ENCODE assay signal across 25 mouse cellular contexts in the genomic region with DNA sequence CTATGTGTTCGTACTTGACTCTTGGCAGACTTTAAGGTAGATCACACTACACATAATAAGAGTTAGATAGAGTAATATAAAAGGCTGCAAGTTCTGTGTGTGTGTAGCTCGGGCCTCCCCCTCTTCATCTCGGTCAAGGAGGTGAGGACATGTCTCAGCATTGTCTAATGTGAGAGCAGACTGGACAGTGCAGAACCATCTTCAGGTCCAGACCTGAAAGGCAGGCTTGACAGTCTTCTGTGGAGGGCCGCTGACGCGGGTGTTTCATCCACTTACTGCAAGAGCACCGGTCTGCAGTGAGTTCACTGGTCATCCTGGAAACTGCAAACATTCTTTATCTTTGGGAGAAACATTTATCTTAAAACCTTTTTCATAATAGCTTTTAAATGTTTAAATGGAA. TPM values are rescaled to one million over a fixed set of nuclear protein-coding genes. Genes with fewer than 3 reads are reported as not detected.
DNase-seq lines count a peak whose midpoint lies in the region; ATAC-seq and TF ChIP-seq lines count a peak whose summit lies in the region.
"Had no signal": no experiment of that assay in that cellular context is flagged by ENCODE, and none has a peak within 500 bp of the region (broad histone marks: within the 10 kb centered on the region; RNA-seq: fewer than 3 reads in every experiment).

No protein-coding gene starts in this region.

- H3K9me3 ChIP-seq in kidney, embryonic 14.5 days (ENCODE audit: control insufficient read depth, low read length), result no peaks in the 10 kb centered on the region
- H3K9me3 ChIP-seq in kidney, postnatal 0 days (replicated peaks; ENCODE audit: low read length), result no peaks in the 10 kb centered on the region
- H3K9me3 ChIP-seq in G1E (replicated peaks), result peaks cover 6% of the 10 kb centered on the region
- H3K9me3 ChIP-seq: embryonic facial prominence, embryonic 12.5 days; embryonic facial prominence, embryonic 15.5 days; heart, embryonic 12.5 days; heart, embryonic 15.5 days had no signal

- H3K9ac ChIP-seq in kidney, embryonic 14.5 days (ENCODE audit: low read depth, low read length), result no peak overlapping the region
- no peak overlapping the region for H3K9ac ChIP-seq in kidney, postnatal 0 days (ENCODE audit: low read depth, low read length)
- H3K9ac ChIP-seq: embryonic facial prominence, embryonic 12.5 days; embryonic facial prominence, embryonic 15.5 days; forebrain, postnatal 0 days; heart, embryonic 12.5 days; heart, embryonic 15.5 days; hindbrain, embryonic 14.5 days had no signal

- H3K27me3 ChIP-seq in kidney, embryonic 14.5 days (ENCODE audit: control insufficient read depth, insufficient read depth, low read length), result no peaks in the 10 kb centered on the region
- no peaks in the 10 kb centered on the region for H3K27me3 ChIP-seq in kidney, postnatal 0 days (ENCODE audit: insufficient read depth, low read length)
- no peaks in the 10 kb centered on the region for H3K27me3 ChIP-seq in G1E (ENCODE audit: insufficient read depth, low read length)
- H3K27me3 ChIP-seq: embryonic facial prominence, embryonic 12.5 days; embryonic facial prominence, embryonic 15.5 days; heart, embryonic 12.5 days; heart, embryonic 15.5 days; Patski had no signal

- H3K4me1 ChIP-seq in kidney, embryonic 14.5 days (ENCODE audit: control insufficient read depth, insufficient read depth, low read length), result no peaks in the 10 kb centered on the region
- no peaks in the 10 kb centered on the region for H3K4me1 ChIP-seq in kidney, postnatal 0 days (replicated peaks; ENCODE audit: insufficient read depth, low read length)
- H3K4me1 ChIP-seq in G1E (ENCODE audit: insufficient read depth, low read depth, low read length), result no peaks in the 10 kb centered on the region
- H3K4me1 ChIP-seq: embryonic facial prominence, embryonic 12.5 days; embryonic facial prominence, embryonic 15.5 days; heart, embryonic 12.5 days; heart, embryonic 15.5 days had no signal

- no peak for TF ChIP-seq CTCF in kidney, postnatal 0 days (IDR thresholded peaks at IDR 0.05; ENCODE audit: low read depth)
- no peak for TF ChIP-seq CTCF in G1E (IDR thresholded peaks at IDR 0.05; ENCODE audit: low read depth, low read length)

- 92% methylated on average over 7 of the region's 7 CpGs for WGBS in kidney, embryonic 14.5 days
- WGBS in kidney, postnatal 0 days, result 93% methylated on average over 7 of the region's 7 CpGs

- H3K4me3 ChIP-seq in kidney, embryonic 14.5 days (ENCODE audit: low read length), result no peak overlapping the region
- no peak overlapping the region for H3K4me3 ChIP-seq in kidney, postnatal 0 days (replicated peaks; ENCODE audit: low read depth, low read length)
- no peak overlapping the region for H3K4me3 ChIP-seq in G1E (ENCODE audit: low read depth, low read length)
- H3K4me3 ChIP-seq: embryonic facial prominence, embryonic 12.5 days; embryonic facial prominence, embryonic 15.5 days; gastrocnemius, adult 2 months; heart, embryonic 12.5 days; heart, embryonic 15.5 days had no signal

- DNase-seq in heart, adult 11 months, result peak; percentile 53
- no peak for DNase-seq in heart, postnatal 36 days
- peak; percentile 22 for DNase-seq in kidney, adult 18-20 months
- DNase-seq in kidney, postnatal 0 days (ENCODE audit: low spot score), result no peak
- no peak for DNase-seq in kidney, postnatal 25 days
- no peak for DNase-seq in G1E (ENCODE audit: low spot score)
- DNase-seq: adrenal gland, postnatal 14 days; cerebellum, adult 11 months; cerebellum, adult 2 months; cerebellum, adult 9-11 months; cerebellum, postnatal 25 days; forebrain, postnatal 0 days; gastrocnemius, adult 2 months; gastrocnemius, postnatal 14 days; heart, adult 18-20 months; heart, postnatal 10 days; heart, postnatal 4 days had no signal

- intact Hi-C loops in heart, postnatal 36 days (cut with DNase I), result no loop called here

- peaks cover 18% of the 10 kb centered on the region for H3K36me3 ChIP-seq in kidney, embryonic 14.5 days (ENCODE audit: control insufficient read depth, insufficient read depth, low read length)
- 0 out of 2 replicates have a peak, but pooled peaks cover 9% of the 10 kb centered on the region for H3K36me3 ChIP-seq in kidney, postnatal 0 days (ENCODE audit: insufficient read depth, low read length)
- peaks cover 72% of the 10 kb centered on the region for H3K36me3 ChIP-seq in G1E (replicated peaks)

- no peak for ATAC-seq in kidney, embryonic 14.5 days (ENCODE audit: low FRiP score, low TSS enrichment)
- ATAC-seq in kidney, postnatal 0 days (replicated peaks; ENCODE audit: low FRiP score, low read depth), result no peak
- 0 out of 2 replicates have a peak, but pooled peaks have one; percentile 8 for ATAC-seq in G1E (ENCODE audit: extremely low read depth, insufficient number of reproducible peaks, low FRiP score, poor library complexity, severe bottlenecking)
- ATAC-seq: forebrain, embryonic 14.5 days; forebrain, postnatal 0 days; Patski had no signal

- H3K4me2 ChIP-seq in kidney, embryonic 14.5 days (replicated peaks; ENCODE audit: low read depth, low read length), result no peak overlapping the region
- no peak overlapping the region for H3K4me2 ChIP-seq in kidney, postnatal 0 days (ENCODE audit: low read length)
- H3K4me2 ChIP-seq: embryonic facial prominence, embryonic 12.5 days; embryonic facial prominence, embryonic 15.5 days; heart, embryonic 12.5 days; heart, embryonic 15.5 days; hindbrain, embryonic 14.5 days had no signal

- no peak overlapping the region for H3K27ac ChIP-seq in kidney, embryonic 14.5 days (ENCODE audit: low read depth, low read length)
- 0 out of 2 replicates have a peak overlapping the region, but pooled peaks have one; percentile 1 for H3K27ac ChIP-seq in kidney, postnatal 0 days
- H3K27ac ChIP-seq: embryonic facial prominence, embryonic 12.5 days; embryonic facial prominence, embryonic 15.5 days; gastrocnemius, adult 2 months; heart, embryonic 15.5 days; hindbrain, embryonic 14.5 days had no signal

RNA-seq across cellular contexts. Expression of a gene that starts 7.1 kb away (rescaled TPM):
- total RNA-seq in heart, postnatal 36 days (2021), result 1 to 10 TPM; 3.4 TPM
- 8.9 and 12.9 TPM in 2 replicates for polyA plus RNA-seq in kidney, embryonic 14.5 days (2014; fragmentation: Nextera tagmentation; extraction: Ambion mirVana)
- polyA plus RNA-seq in kidney, postnatal 0 days (2015; fragmentation: Nextera tagmentation; extraction: Ambion mirVana), result 17.8 and 19.0 TPM in 2 replicates
- total RNA-seq in G1E (2014; fragmentation: Nextera tagmentation), result 27.6 and 40.9 TPM in 2 replicates
- total RNA-seq in G1E (2017), result 14.7 and 16.7 TPM in 2 replicates
- 20.5 and 27.5 TPM in 2 replicates for polyA plus RNA-seq in G1E (2012)

RNA-seq across cellular contexts. Expression of a gene that starts 38.0 kb away (rescaled TPM):
- total RNA-seq in heart, postnatal 36 days (2021), result 10 to 100 TPM; 12.9 to 13.1 TPM
- 14.7 and 25.8 TPM in 2 replicates for polyA plus RNA-seq in kidney, embryonic 14.5 days (2014; fragmentation: Nextera tagmentation; extraction: Ambion mirVana)
- 20.0 and 20.5 TPM in 2 replicates for polyA plus RNA-seq in kidney, postnatal 0 days (2015; fragmentation: Nextera tagmentation; extraction: Ambion mirVana)
- total RNA-seq in G1E (2014; fragmentation: Nextera tagmentation) (64.0 and 74.2 TPM in 2 replicates), G1E (2017) (53.4 and 58.6 TPM in 2 replicates)
- 12.8 and 13.7 TPM in 2 replicates for polyA plus RNA-seq in G1E (2012)

RNA-seq across cellular contexts. Expression of a gene that starts 57.1 kb away (rescaled TPM):
- total RNA-seq in heart, postnatal 36 days (2021), result 1 to 10 TPM; 2.1 to 2.3 TPM
- 6.0 and 6.8 TPM in 2 replicates for polyA plus RNA-seq in kidney, embryonic 14.5 days (2014; fragmentation: Nextera tagmentation; extraction: Ambion mirVana)
- polyA plus RNA-seq in kidney, postnatal 0 days (2015; fragmentation: Nextera tagmentation; extraction: Ambion mirVana), result 4.5 and 5.0 TPM in 2 replicates
- total RNA-seq in G1E (2014; fragmentation: Nextera tagmentation), result 14.9 and 19.7 TPM in 2 replicates
- 11.6 and 20.4 TPM in 2 replicates for total RNA-seq in G1E (2017)
- polyA plus RNA-seq in G1E (2012), result 1.3 and 1.6 TPM in 2 replicates

RNA-seq across cellular contexts. Expression of a gene that starts 57.1 kb away (rescaled TPM):
- total RNA-seq in heart, postnatal 36 days (2021), result 100 to 1,000 TPM; 246 to 247 TPM
- polyA plus RNA-seq in kidney, embryonic 14.5 days (2014; fragmentation: Nextera tagmentation; extraction: Ambion mirVana), result 1,038 and 1,404 TPM in 2 replicates
- 1,152 and 1,249 TPM in 2 replicates for polyA plus RNA-seq in kidney, postnatal 0 days (2015; fragmentation: Nextera tagmentation; extraction: Ambion mirVana)
- 287 and 297 TPM in 2 replicates for total RNA-seq in G1E (2014; fragmentation: Nextera tagmentation)
- total RNA-seq in G1E (2017), result 299 and 354 TPM in 2 replicates
- 191 and 352 TPM in 2 replicates for polyA plus RNA-seq in G1E (2012)

Comparison
In these comparisons a context has a peak if more than half of its experiments do, and no peak if none do; other contexts are left out.
1. DNase-seq: peak in heart, adult 11 months (single experiment) and kidney, adult 18-20 months (single experiment); none in heart, postnatal 36 days (0 of 2), kidney, postnatal 0 days (single experiment), kidney, postnatal 25 days (0 of 2) and G1E (single experiment).